Comparison of ENCODE assay signal across 19 mouse cellular contexts in genomic region chr14:77483076-77483475, GRCm38 (mm10).
DNase-seq lines count a peak whose midpoint lies in the region; ATAC-seq lines count a peak whose summit lies in the region.
"Had no signal": no experiment of that assay in that cellular context is flagged by ENCODE, and none has a peak within 500 bp of the region (broad histone marks: within the 10 kb centered on the region; RNA-seq: fewer than 3 reads in every experiment).

No protein-coding gene starts in this region.

- no peak overlapping the region for H3K27ac ChIP-seq in kidney, embryonic 16.5 days (ENCODE audit: low read length)
- H3K27ac ChIP-seq: heart, embryonic 10.5 days; neural tube, embryonic 12.5 days had no signal

- H3K4me3 ChIP-seq in kidney, embryonic 16.5 days (ENCODE audit: low read length): no peak overlapping the region
- H3K4me3 ChIP-seq: heart, embryonic 10.5 days; megakaryocyte, embryonic 14.5 days; neural tube, embryonic 12.5 days had no signal

- H3K4me1 ChIP-seq in kidney, embryonic 16.5 days (ENCODE audit: insufficient read depth, low read length): peaks cover 5% of the 10 kb centered on the region; the same call in 1 of the 2 replicates

- H3K36me3 ChIP-seq in kidney, embryonic 16.5 days (ENCODE audit: insufficient read depth, low read length): no peaks in the 10 kb centered on the region
- H3K36me3 ChIP-seq: heart, embryonic 10.5 days; neural tube, embryonic 12.5 days had no signal

- no peak overlapping the region for H3K9ac ChIP-seq in kidney, embryonic 16.5 days (replicated peaks; ENCODE audit: low read length)
- H3K9ac ChIP-seq: neural tube, embryonic 12.5 days had no signal

- WGBS in kidney, embryonic 16.5 days: 48% methylated on average over 12 of the region's 15 CpGs

- no peaks in the 10 kb centered on the region for H3K27me3 ChIP-seq in kidney, embryonic 16.5 days (ENCODE audit: insufficient read depth, low read length)
- H3K27me3 ChIP-seq: neural tube, embryonic 12.5 days had no signal

- H3K4me2 ChIP-seq in kidney, embryonic 16.5 days (replicated peaks; ENCODE audit: low read depth, low read length): no peak overlapping the region; the same call in 1 of the 2 replicates
- H3K4me2 ChIP-seq: neural tube, embryonic 12.5 days had no signal

- H3K9me3 ChIP-seq in kidney, embryonic 16.5 days (ENCODE audit: low read length): no peaks in the 10 kb centered on the region
- H3K9me3 ChIP-seq: heart, embryonic 10.5 days; megakaryocyte, embryonic 14.5 days; neural tube, embryonic 12.5 days had no signal

- DNase-seq in kidney, postnatal 4 days: peak; percentile 38 to 41
- peak; percentile 66 for DNase-seq in ZHBTc4 (ENCODE audit: low read depth, low spot score)
- no peak for DNase-seq in adrenal gland, postnatal 36 days
- no peak for DNase-seq in right cerebral cortex, adult 2 months (ENCODE audit: low spot score in 2 of 2)
- DNase-seq: adrenal gland, postnatal 10 days; cerebellum, adult 9-10 months; embryo, embryonic 11 days; heart, postnatal 4 days; left cerebral cortex, postnatal 4 days; lung, adult 18-20 months; thymus, adult 18-20 months had no signal

- no peak for ATAC-seq in kidney, embryonic 16.5 days (ENCODE audit: low FRiP score, low TSS enrichment)
- ATAC-seq in granulocyte monocyte progenitor cell, adult 5-6 weeks (replicated peaks; ENCODE audit: poor library complexity, severe bottlenecking): peak; percentile 58
- peak; percentile 85 for ATAC-seq in megakaryocyte progenitor cell, adult 5-6 weeks (replicated peaks; ENCODE audit: poor library complexity)
- ATAC-seq: forebrain, embryonic 14.5 days; inflammation-experienced regulatory T-cells, adult 6 months had no signal

Comparison
In these comparisons a context has a peak if more than half of its experiments do, and no peak if none do; other contexts are left out.
1. DNase-seq: peak in kidney, postnatal 4 days (2 of 2) and ZHBTc4 (single experiment); none in adrenal gland, postnatal 36 days (0 of 2) and right cerebral cortex, adult 2 months (0 of 2).